ENCODE assay signal across 23 mouse cellular contexts in the genomic region with DNA sequence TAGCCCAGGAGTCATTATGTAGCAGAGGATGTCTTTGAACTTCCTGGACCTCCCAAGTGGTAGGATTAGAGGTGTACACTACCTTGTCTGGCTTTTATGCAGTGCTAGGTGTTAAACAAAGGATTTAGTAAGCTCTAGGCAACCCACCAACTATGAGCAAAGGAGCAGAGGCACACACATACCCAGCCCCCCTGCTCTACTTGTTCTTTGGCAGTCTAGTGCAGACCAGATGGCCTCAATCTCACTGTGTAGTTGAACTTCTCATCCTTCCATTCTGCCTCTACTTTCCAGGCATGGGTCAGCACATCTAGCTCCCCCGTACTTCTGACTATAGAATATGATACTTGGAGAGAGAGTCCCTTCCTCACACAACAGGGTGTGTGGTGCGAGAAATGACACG. TPM values are rescaled to one million over a fixed set of nuclear protein-coding genes. Genes with fewer than 3 reads are reported as not detected.
A peak's percentile ranks its signal among the peaks of the same experiment; 100 is the strongest.
DNase-seq lines count a peak whose midpoint lies in the region; ATAC-seq and TF ChIP-seq lines count a peak whose summit lies in the region.
"Had no signal": no experiment of that assay in that cellular context is flagged by ENCODE, and none has a peak within 500 bp of the region (broad histone marks: within the 10 kb centered on the region; RNA-seq: fewer than 3 reads in every experiment).

No protein-coding gene starts in this region.

- TF ChIP-seq CTCF in forebrain, postnatal 0 days (IDR thresholded peaks at IDR 0.05; ENCODE audit: low read depth) = no peak

- H3K9me3 ChIP-seq in forebrain, embryonic 13.5 days (replicated peaks) = no peaks in the 10 kb centered on the region
- H3K9me3 ChIP-seq in forebrain, embryonic 10.5 days = no peaks in the 10 kb centered on the region
- no peaks in the 10 kb centered on the region for H3K9me3 ChIP-seq in forebrain, postnatal 0 days (ENCODE audit: low read length)
- H3K9me3 ChIP-seq in kidney, embryonic 15.5 days (replicated peaks) = no peaks in the 10 kb centered on the region
- H3K9me3 ChIP-seq: heart, embryonic 12.5 days; hindbrain, embryonic 15.5 days; intestine, embryonic 15.5 days; limb, embryonic 12.5 days; liver, embryonic 12.5 days had no signal

- H3K4me1 ChIP-seq in forebrain, embryonic 13.5 days = no peaks in the 10 kb centered on the region
- H3K4me1 ChIP-seq in forebrain, embryonic 10.5 days = 0 out of 2 replicates have a peak, but pooled peaks cover 3% of the 10 kb centered on the region
- no peaks in the 10 kb centered on the region for H3K4me1 ChIP-seq in forebrain, postnatal 0 days (ENCODE audit: insufficient read depth)
- no peaks in the 10 kb centered on the region for H3K4me1 ChIP-seq in kidney, embryonic 15.5 days
- H3K4me1 ChIP-seq: heart, embryonic 12.5 days; hindbrain, embryonic 15.5 days; intestine, embryonic 15.5 days; liver, embryonic 12.5 days had no signal

- WGBS in forebrain, embryonic 13.5 days = 93% methylated on average over 3 of the region's 3 CpGs
- 97% methylated on average over 3 of the region's 3 CpGs for WGBS in forebrain, embryonic 10.5 days
- 89% methylated on average over 3 of the region's 3 CpGs for WGBS in forebrain, postnatal 0 days
- 79% methylated on average over 3 of the region's 3 CpGs for WGBS in kidney, embryonic 15.5 days

- H3K9ac ChIP-seq in forebrain, embryonic 13.5 days = no peak overlapping the region
- no peak overlapping the region for H3K9ac ChIP-seq in forebrain, postnatal 0 days
- H3K9ac ChIP-seq in kidney, embryonic 15.5 days = no peak overlapping the region
- H3K9ac ChIP-seq: heart, embryonic 12.5 days; hindbrain, embryonic 15.5 days; intestine, embryonic 15.5 days; limb, embryonic 12.5 days; liver, embryonic 12.5 days had no signal

- DNase-seq in forebrain, embryonic 10.5 days (ENCODE audit: extremely low spot score, low spot score) = no peak
- peak; percentile 40 for DNase-seq in brain, adult 2 months (ENCODE audit: low read depth, low spot score)
- peak; percentile 57 for DNase-seq in cerebellum, adult 9-11 months
- no peak for DNase-seq in forebrain, postnatal 0 days
- DNase-seq in lung, postnatal 4 days = no peak
- DNase-seq: B cell, adult 2 months; embryo, embryonic 11 days; gastrocnemius, postnatal 10 days; heart, postnatal 14 days; kidney, adult 9 months; lung, adult 2 months; right cerebral cortex, postnatal 25 days had no signal

- no peak overlapping the region for H3K27ac ChIP-seq in forebrain, embryonic 13.5 days
- H3K27ac ChIP-seq in forebrain, embryonic 10.5 days = no peak overlapping the region
- no peak overlapping the region for H3K27ac ChIP-seq in forebrain, postnatal 0 days (ENCODE audit: low read depth, low read length)
- H3K27ac ChIP-seq in kidney, embryonic 15.5 days = no peak overlapping the region
- H3K27ac ChIP-seq: hindbrain, embryonic 15.5 days; intestine, embryonic 15.5 days; limb, embryonic 12.5 days; liver, embryonic 12.5 days had no signal

- no peak overlapping the region for H3K4me3 ChIP-seq in forebrain, embryonic 13.5 days
- no peak overlapping the region for H3K4me3 ChIP-seq in forebrain, embryonic 10.5 days
- no peak overlapping the region for H3K4me3 ChIP-seq in forebrain, postnatal 0 days (ENCODE audit: low read depth, low read length)
- no peak overlapping the region for H3K4me3 ChIP-seq in kidney, embryonic 15.5 days (replicated peaks)
- H3K4me3 ChIP-seq: heart, embryonic 12.5 days; hindbrain, embryonic 15.5 days; intestine, embryonic 15.5 days; limb, embryonic 12.5 days; liver, embryonic 12.5 days had no signal

- peak; percentile 57 for ATAC-seq in forebrain, embryonic 13.5 days
- peak; percentile 61 for ATAC-seq in forebrain, postnatal 0 days
- ATAC-seq in kidney, embryonic 15.5 days (replicated peaks; ENCODE audit: low FRiP score) = no peak
- no peak for ATAC-seq in megakaryocyte-erythroid progenitor cell, adult 5-6 weeks (replicated peaks; ENCODE audit: low FRiP score, low TSS enrichment, poor library complexity, severe bottlenecking)
- ATAC-seq: intestine, embryonic 15.5 days; liver, embryonic 12.5 days; midbrain, embryonic 16.5 days had no signal

- H3K36me3 ChIP-seq in forebrain, embryonic 13.5 days (ENCODE audit: poor library complexity, severe bottlenecking) = no peaks in the 10 kb centered on the region
- H3K36me3 ChIP-seq in forebrain, embryonic 10.5 days (replicated peaks) = no peaks in the 10 kb centered on the region
- H3K36me3 ChIP-seq in forebrain, postnatal 0 days (ENCODE audit: insufficient read depth) = no peaks in the 10 kb centered on the region
- H3K36me3 ChIP-seq in kidney, embryonic 15.5 days = no peaks in the 10 kb centered on the region
- H3K36me3 ChIP-seq: heart, embryonic 12.5 days; hindbrain, embryonic 15.5 days; intestine, embryonic 15.5 days; limb, embryonic 12.5 days; liver, embryonic 12.5 days had no signal

- H3K4me2 ChIP-seq in forebrain, embryonic 13.5 days = no peak overlapping the region
- no peak overlapping the region for H3K4me2 ChIP-seq in forebrain, postnatal 0 days (ENCODE audit: low read depth)
- H3K4me2 ChIP-seq in kidney, embryonic 15.5 days = no peak overlapping the region
- H3K4me2 ChIP-seq: heart, embryonic 12.5 days; hindbrain, embryonic 15.5 days; intestine, embryonic 15.5 days; limb, embryonic 12.5 days; liver, embryonic 12.5 days had no signal

- H3K27me3 ChIP-seq in forebrain, embryonic 13.5 days = no peaks in the 10 kb centered on the region
- H3K27me3 ChIP-seq in forebrain, embryonic 10.5 days (ENCODE audit: poor library complexity, severe bottlenecking) = no peaks in the 10 kb centered on the region
- H3K27me3 ChIP-seq in forebrain, postnatal 0 days (ENCODE audit: insufficient read depth, low read length) = no peaks in the 10 kb centered on the region
- no peaks in the 10 kb centered on the region for H3K27me3 ChIP-seq in kidney, embryonic 15.5 days
- H3K27me3 ChIP-seq: heart, embryonic 12.5 days; hindbrain, embryonic 15.5 days; intestine, embryonic 15.5 days; limb, embryonic 12.5 days; liver, embryonic 12.5 days had no signal

RNA-seq across cellular contexts. Expression of a gene that starts 10.4 kb away (rescaled TPM):
- polyA plus RNA-seq in forebrain, embryonic 13.5 days (2015; fragmentation: Nextera tagmentation; extraction: Ambion mirVana) = 6.8 and 7.2 TPM in 2 replicates
- 6.3 and 7.8 TPM in 2 replicates for polyA plus RNA-seq in forebrain, embryonic 10.5 days (2016; fragmentation: Nextera tagmentation; extraction: Ambion mirVana)
- total RNA-seq in forebrain, postnatal 0 days (2014; rRNA removed) = 5.1 and 6.2 TPM in 2 replicates
- 7.0 and 8.6 TPM in 2 replicates for polyA plus RNA-seq in forebrain, postnatal 0 days (2015; fragmentation: Nextera tagmentation; extraction: Ambion mirVana)
- polyA plus RNA-seq in kidney, embryonic 15.5 days (2015; fragmentation: Nextera tagmentation; extraction: Ambion mirVana) = 14.4 and 16.1 TPM in 2 replicates
- total RNA-seq in megakaryocyte-erythroid progenitor cell, adult 5-6 weeks (2014; fragmentation: Nextera tagmentation) = 15.5 and 17.8 TPM in 2 replicates
- 4.3 and 9.2 TPM in 2 replicates for total RNA-seq in megakaryocyte-erythroid progenitor cell, adult 5-6 weeks (2017)

RNA-seq across cellular contexts. Expression of a gene that starts 13.7 kb away (rescaled TPM):
- 0.58 TPM in 1 of 2 replicates, not detected in the other for polyA plus RNA-seq in forebrain, embryonic 13.5 days (2015; fragmentation: Nextera tagmentation; extraction: Ambion mirVana)
- 0.31 and 0.49 TPM in 2 replicates for polyA plus RNA-seq in forebrain, embryonic 10.5 days (2016; fragmentation: Nextera tagmentation; extraction: Ambion mirVana)
- 0.23 TPM in 1 of 2 replicates, not detected in the other for total RNA-seq in forebrain, postnatal 0 days (2014; rRNA removed)
- polyA plus RNA-seq in forebrain, postnatal 0 days (2015; fragmentation: Nextera tagmentation; extraction: Ambion mirVana) = 0.24 and 0.58 TPM in 2 replicates
- polyA plus RNA-seq in kidney, embryonic 15.5 days (2015; fragmentation: Nextera tagmentation; extraction: Ambion mirVana) = 0.38 and 0.55 TPM in 2 replicates
- total RNA-seq in megakaryocyte-erythroid progenitor cell, adult 5-6 weeks (2014; fragmentation: Nextera tagmentation) = 3.7 TPM in 1 of 2 replicates, not detected in the other
- total RNA-seq in megakaryocyte-erythroid progenitor cell, adult 5-6 weeks (2017) = 0.34 TPM in 1 of 2 replicates, not detected in the other
- polyA plus RNA-seq: large intestine, adult 2 months; spleen, adult 2 months had no signal

Comparison
In these comparisons a context has a peak if more than half of its experiments do, and no peak if none do; other contexts are left out.
1. ATAC-seq: peak in forebrain, embryonic 13.5 days (single experiment) and forebrain, postnatal 0 days (single experiment); none in kidney, embryonic 15.5 days (single experiment) and megakaryocyte-erythroid progenitor cell, adult 5-6 weeks (single experiment).
2. DNase-seq: peak in brain, adult 2 months (single experiment) and cerebellum, adult 9-11 months (single experiment); none in forebrain, embryonic 10.5 days (single experiment), forebrain, postnatal 0 days (single experiment) and lung, postnatal 4 days (0 of 2).